Mouse (Mus musculus): ENCODE measurements around the gene Rtkn.
A peak's percentile ranks its signal among the peaks of the same experiment; 100 is the strongest.

- TF ChIP-seq CTCF (IDR thresholded peaks at IDR 0.05) (peak; percentile 79), EP300 (IDR thresholded peaks at IDR 0.05) (no peak)
Measured at GRCm38 (mm10) chr6:83101316-83101687, 34.0 kb upstream of the Rtkn start, which contains the start of the genes Ccdc142 and Gm42688.

Measured in lung, postnatal 0 days (tissue).